Mouse (Mus musculus) olfactory bulb, adult 2 months (tissue): ENCODE results near the gene Otulinl. TPM values are rescaled to one million over a fixed set of nuclear protein-coding genes. Genes with fewer than 3 reads are reported as not detected.

Experiments
- H3K27ac ChIP-seq: fragments of 200-500 bp; 2 replicates; pipeline ENCODE4 v1.5.1; 2012; ENCODE audit warnings: low read depth, low read length; ENCODE audit not compliant: insufficient read depth
- H3K4me1 ChIP-seq: fragments of 200-500 bp; 2 replicates; pipeline ENCODE4 v1.6.1; 2012; ENCODE audit warnings: low read length; ENCODE audit not compliant: control insufficient read depth, insufficient read depth
- H3K4me3 ChIP-seq: fragments of 200-500 bp; 2 replicates; pipeline ENCODE4 v1.5.1; 2012; ENCODE audit warnings: mild to moderate bottlenecking, low read depth, low read length, moderate library complexity; ENCODE audit not compliant: insufficient read depth
- CTCF ChIP-seq: fragments of 200-500 bp; IDR thresholded peaks from 2 replicates; pipeline ENCODE4 v1.5.1; 2012; ENCODE audit warnings: low read depth, mild to moderate bottlenecking, low read length, moderate library complexity; ENCODE audit not compliant: insufficient read depth
- POLR2A ChIP-seq: fragments of 200-500 bp; IDR thresholded peaks from 2 replicates; pipeline ENCODE4 v1.6.1; 2012; ENCODE audit warnings: mild to moderate bottlenecking, low read depth, low read length, moderate library complexity; ENCODE audit not compliant: insufficient read depth
- WGBS: fragments of 180-500 bp; shearing (Covaris S2); methylation state at CpG from one replicate; pipeline ENCODE4 v1.1.7; 2018; 5-methylcytosine and 5-hydroxymethylcytosine counted together
- polyA plus RNA-seq: library from polyadenylated mRNA; stranded (reverse); fragments of >200 nt; gene quantifications from 2 replicates; pipeline ENCODE4 v1.2.4, GENCODE M21; 2012; ENCODE audit warnings: low replicate concordance; ENCODE audit not compliant: missing spikeins, insufficient read depth, insufficient read length

Otulinl gene
- polyA plus RNA-seq, 1 experiment: not detected

- WGBS: 63% methylated on average over 3 of the region's 3 CpGs
- Histone ChIP-seq H3K4me1 (no peaks in the 10 kb centered on the region), H3K4me3 (no peak overlapping the region), H3K27ac (no peak overlapping the region)
- TF ChIP-seq POLR2A: no peak
- no peak for TF ChIP-seq CTCF
Measured at GRCm38 (mm10) chr15:27708499-27708898, 27.1 kb upstream of the Otulinl start.

- no peak overlapping the region for H3K4me3 ChIP-seq
- peaks cover 9% of the 10 kb centered on the region for H3K4me1 ChIP-seq
- no peak overlapping the region for H3K27ac ChIP-seq
- WGBS: 60% methylated on average over 1 of the region's 1 CpGs
- TF ChIP-seq CTCF: no peak
- no peak for TF ChIP-seq POLR2A
Measured at GRCm38 (mm10) chr15:27702972-27703313, 21.6 kb upstream of the Otulinl start.

GRCm38 (mm10) chr15:27702031-27702971 is 20.9 kb upstream of the Otulinl start:
- H3K27ac ChIP-seq: no peak overlapping the region

GRCm38 (mm10) chr15:27697632-27698031 is 16.3 kb upstream of the Otulinl start:
- Histone ChIP-seq H3K27ac (no peak overlapping the region), H3K4me1 (peaks cover 2% of the 10 kb centered on the region), H3K4me3 (no peak overlapping the region)
- 95% methylated on average over 5 of the region's 5 CpGs for WGBS
- no peak for TF ChIP-seq POLR2A
- no peak for TF ChIP-seq CTCF

More at GRCm38 (mm10) chr15:27702031-27702971, 20.9 kb upstream of the Otulinl start:
- 20% methylated on average over 11 of the region's 11 CpGs for WGBS
- Histone ChIP-seq H3K4me1 (peaks cover 9% of the 10 kb centered on the region), H3K4me3 (no peak overlapping the region)
- TF ChIP-seq POLR2A (no peak), CTCF (no peak)

GRCm38 (mm10) chr15:27693235-27693634 is 11.9 kb upstream of the Otulinl start:
- WGBS: 94% methylated on average over 10 of the region's 10 CpGs
- Histone ChIP-seq H3K4me3 (no peak overlapping the region), H3K4me1 (no peaks in the 10 kb centered on the region), H3K27ac (no peak overlapping the region)
- TF ChIP-seq POLR2A (no peak), CTCF (no peak)

GRCm38 (mm10) chr15:27692161-27692560 is 10.8 kb upstream of the Otulinl start:
- TF ChIP-seq CTCF: no peak
- no peak for TF ChIP-seq POLR2A
- WGBS: 47% methylated on average over 7 of the region's 7 CpGs
- Histone ChIP-seq H3K27ac (no peak overlapping the region), H3K4me3 (no peak overlapping the region), H3K4me1 (no peaks in the 10 kb centered on the region)

GRCm38 (mm10) chr15:27691213-27691612 is 9.8 kb upstream of the Otulinl start:
- Histone ChIP-seq H3K27ac (no peak overlapping the region), H3K4me3 (no peak overlapping the region), H3K4me1 (no peaks in the 10 kb centered on the region)
- WGBS: 95% methylated on average over 7 of the region's 7 CpGs
- TF ChIP-seq CTCF: no peak

- H3K27ac ChIP-seq: no peak overlapping the region
- TF ChIP-seq CTCF: no peak
- TF ChIP-seq POLR2A: no peak
- no peak overlapping the region for H3K4me3 ChIP-seq
- 84% methylated on average over 9 of the region's 9 CpGs for WGBS
- no peaks in the 10 kb centered on the region for H3K4me1 ChIP-seq
Measured at GRCm38 (mm10) chr15:27688041-27688651, 6.8 kb upstream of the Otulinl start.

GRCm38 (mm10) chr15:27684813-27685212 is 3.4 kb upstream of the Otulinl start:
- 83% methylated on average over 7 of the region's 7 CpGs for WGBS
- H3K4me1 ChIP-seq: peaks cover 5% of the 10 kb centered on the region; the same call in 1 of the 2 replicates

More at GRCm38 (mm10) chr15:27684813-27685212, 3.4 kb upstream of the Otulinl start:
- Histone ChIP-seq H3K4me3 (no peak overlapping the region), H3K27ac (no peak overlapping the region)
- TF ChIP-seq CTCF: no peak
- TF ChIP-seq POLR2A: no peak
